Mouse (Mus musculus) gastrocnemius, postnatal 4 days (tissue): ENCODE measurements at regions not wholly inside any gene's neighbourhood (a gene's known extent, or its start where the extent isn't known, plus 50 kb on each side); places are given as distances from the start of the nearest gene placed in this dataset.

Experiments
- DNase-seq, 2 experiments: peaks; one replicate each; pipeline ENCODE4 v3.0.0; 2021 to 2022; ENCODE audit warnings: low spot score in 2 of 2, mixed read lengths in 2 of 2

GRCm38 (mm10) chr11:33061570-33061969 is 85.6 kb downstream of the Fgf18 start:
- DNase-seq: no peak

DNA sequence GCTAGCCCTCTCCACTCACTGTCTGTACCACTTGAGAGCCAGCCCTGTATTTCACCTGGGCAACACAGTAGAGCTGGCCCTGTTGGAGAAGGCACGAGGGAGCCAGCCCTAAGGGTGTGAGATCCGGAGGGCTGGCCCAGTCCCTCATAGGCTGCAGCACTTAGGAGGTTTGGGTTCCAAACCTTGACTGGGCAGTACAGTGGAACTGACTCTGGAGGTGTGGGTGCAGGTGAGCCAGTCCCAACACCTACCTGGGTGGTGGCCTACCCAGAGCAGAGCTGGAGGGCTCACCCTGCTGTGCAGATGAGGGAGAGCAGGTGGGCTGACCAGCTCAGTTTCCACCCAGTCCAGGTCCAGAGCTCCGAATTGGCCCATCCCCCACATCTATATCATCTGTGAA is 86.8 kb downstream of the Fgf18 start:
- DNase-seq: no peak

GRCm38 (mm10) chr11:33050216-33050615 is 97.0 kb downstream of the Fgf18 start:
- no peak for DNase-seq

GRCm38 (mm10) chr11:33039854-33040792 is 107.1 kb downstream of the Fgf18 start:
- no peak for DNase-seq

GRCm38 (mm10) chr11:33036367-33036766 is 110.8 kb downstream of the Fgf18 start:
- no peak for DNase-seq

GRCm38 (mm10) chr11:33028920-33029319 is 118.3 kb downstream of the Fgf18 start:
- DNase-seq: peak in 1 of 2 experiments; percentile 11

- DNase-seq: no peak
Observed at GRCm38 (mm10) chr11:33027121-33027520, 120.1 kb downstream of the Fgf18 start.

GRCm38 (mm10) chr11:33013229-33014185 is 133.7 kb downstream of the Fgf18 start:
- peak; percentile 77 to 86 for DNase-seq

DNA sequence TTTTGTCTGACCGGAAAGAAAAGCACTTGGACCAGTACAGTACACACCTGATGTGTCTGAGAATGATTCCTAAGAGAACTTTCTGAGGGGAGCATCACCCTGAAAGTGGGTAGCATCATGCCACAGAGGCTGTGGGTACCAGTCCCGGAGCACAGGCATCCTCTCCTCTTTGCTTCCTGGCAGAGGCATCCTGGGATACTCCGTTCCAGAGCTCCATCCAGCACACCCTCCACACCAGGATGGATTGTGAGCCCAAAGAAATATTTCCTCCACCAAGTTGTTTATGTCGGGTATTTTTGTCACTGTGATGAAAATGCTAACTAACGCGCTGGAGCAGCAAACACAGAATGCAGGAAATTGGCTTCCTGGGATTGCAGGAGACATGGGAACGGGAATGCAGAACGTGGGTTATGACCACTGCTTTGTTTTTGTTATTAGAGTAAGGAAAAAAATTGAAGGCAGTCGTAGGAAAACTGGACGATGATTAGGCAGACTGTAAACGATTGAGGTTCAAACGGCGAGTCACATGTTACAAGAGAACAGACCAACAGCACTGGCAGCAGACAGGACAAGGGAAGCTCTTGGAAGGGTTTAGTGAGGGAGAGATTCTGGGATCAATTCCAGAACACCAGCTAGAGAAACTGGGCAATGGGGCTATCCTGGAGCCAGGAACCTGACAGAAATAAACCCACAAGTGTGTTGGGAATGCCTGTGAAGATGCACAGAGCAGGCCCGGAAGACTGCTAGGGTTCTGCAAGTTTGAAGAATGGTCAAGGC is 134.6 kb downstream of the Fgf18 start:
- no peak for DNase-seq

GRCm38 (mm10) chr11:33008611-33009010 is 138.6 kb downstream of the Fgf18 start:
- DNase-seq: no peak

DNA sequence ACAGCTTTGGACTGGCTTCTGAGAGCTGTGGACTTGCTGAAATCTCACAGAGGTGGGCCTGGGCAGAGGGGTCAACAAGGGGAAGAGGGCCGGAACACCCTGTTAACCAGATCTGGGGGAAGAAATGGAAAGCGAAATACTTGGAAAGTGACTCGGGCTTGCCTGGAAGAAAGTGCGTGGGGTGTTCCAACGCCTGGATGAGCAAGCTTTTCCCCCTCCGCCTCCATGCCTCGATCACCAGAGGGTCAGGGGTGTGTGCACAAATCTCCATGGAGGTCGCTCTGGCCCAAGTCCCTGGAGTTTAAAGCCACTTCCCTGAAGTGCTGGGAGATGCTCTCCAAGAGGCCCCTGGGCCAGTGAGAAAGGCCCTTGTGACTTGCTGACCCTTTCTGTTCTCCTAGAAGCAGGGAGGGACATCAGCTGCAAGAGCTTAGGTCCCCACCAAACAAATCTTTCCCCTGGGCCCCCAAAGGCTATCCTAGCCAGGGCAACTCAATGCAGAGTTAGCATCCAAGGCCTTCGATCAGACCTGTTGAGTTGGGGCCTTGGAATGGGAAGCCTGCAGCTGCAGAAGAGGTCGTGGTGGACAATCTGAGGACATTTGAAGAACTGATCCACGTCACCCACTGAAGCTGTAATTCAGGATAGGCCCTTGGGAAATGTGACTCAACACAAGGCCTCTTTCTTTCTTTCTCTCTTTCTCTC is 139.2 kb downstream of the Fgf18 start:
- no peak for DNase-seq

DNA sequence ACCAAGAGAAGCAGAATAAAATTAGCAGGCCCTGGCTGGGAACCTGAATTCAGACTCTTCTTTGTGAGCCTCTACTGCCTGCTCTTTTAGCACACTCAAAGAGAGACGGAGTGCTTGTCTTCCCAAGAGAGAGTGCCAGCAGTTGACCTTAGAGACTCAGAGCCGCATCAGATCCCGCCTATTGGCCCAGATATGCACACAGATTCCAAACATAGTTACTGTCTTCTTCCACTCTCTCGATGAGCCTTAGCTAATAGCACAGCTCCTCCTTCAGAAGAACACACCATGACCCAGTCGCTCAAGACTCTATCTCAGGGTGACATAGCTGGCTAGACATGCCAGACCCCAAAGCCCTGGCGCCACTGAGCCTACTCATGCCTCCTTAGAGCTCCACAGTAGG is 139.8 kb downstream of the Fgf18 start:
- no peak for DNase-seq

GRCm38 (mm10) chr11:33005183-33005582 is 142.0 kb downstream of the Fgf18 start:
- DNase-seq: no peak

GRCm38 (mm10) chr11:33004603-33005002 is 142.6 kb downstream of the Fgf18 start:
- no peak for DNase-seq

DNA sequence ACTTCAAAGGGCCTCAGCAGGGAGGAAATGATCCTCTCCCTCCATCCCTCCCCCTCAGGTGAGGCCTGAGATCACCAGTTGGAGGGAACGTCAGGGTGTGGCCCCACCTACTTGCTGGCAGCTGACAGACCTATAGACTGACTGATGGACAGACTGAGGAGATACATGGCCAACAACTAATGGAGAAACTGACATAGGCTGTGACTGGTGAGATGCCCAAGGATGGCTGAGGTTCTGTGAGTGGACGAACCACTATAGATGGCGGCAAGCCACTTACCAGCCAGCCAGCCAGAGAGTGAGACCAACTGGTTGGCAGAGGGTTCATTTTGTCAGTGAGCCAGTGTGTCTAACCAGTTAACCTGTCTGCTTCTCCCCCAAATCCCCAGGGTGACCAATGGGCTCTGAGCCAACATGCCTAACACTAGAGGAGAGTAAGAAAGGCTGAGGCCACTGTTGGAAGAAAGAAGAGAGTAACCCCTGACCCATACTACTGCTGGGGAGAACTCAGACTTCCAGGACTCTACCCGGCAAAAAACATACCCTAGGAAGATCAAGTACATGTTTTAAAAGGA is 147.4 kb downstream of the Fgf18 start:
- DNase-seq: no peak

DNA sequence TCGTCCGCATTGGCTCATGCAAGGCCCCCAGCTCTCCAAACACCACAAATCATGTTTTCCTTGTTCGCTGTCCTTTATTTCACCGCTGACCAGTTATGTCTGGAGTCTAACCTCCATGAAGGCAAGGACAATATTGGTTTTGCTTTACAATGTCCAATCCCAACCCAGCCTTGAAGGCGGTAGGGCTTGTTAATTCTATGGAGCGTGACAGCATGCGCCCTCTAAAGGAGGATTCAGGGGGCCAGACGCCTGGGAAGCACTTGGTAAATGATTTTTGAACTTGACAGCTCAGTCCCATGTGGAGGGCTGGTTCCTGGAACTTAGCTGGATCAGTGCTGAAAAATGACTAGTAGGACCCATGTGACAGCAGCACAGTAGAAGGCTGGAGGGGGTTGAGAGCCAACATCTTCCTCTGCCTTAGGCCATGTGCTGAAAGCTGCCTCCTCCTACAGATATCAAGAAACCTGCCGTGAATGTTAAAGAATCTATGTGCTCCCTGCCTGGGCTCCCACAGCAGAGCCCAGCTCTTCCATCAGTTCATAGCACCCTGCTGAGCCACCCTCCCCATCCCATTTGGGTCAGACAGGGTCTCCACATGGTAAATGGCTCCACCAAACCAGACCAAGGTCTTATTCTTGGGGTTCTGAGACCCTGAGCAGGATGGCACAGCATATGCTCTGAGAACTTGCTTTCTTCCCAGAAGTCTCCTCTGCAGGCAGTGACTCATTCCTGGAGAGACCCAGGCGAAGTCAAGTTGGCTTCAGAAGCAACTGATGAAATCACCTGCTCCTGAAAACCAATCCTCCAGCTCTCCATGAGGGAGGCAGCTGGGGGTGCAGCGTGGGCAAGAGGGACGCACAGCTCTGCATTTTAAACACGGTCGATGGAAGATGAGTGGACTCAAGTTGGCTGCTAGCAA is 148.3 kb downstream of the Fgf18 start:
- DNase-seq: no peak

DNA sequence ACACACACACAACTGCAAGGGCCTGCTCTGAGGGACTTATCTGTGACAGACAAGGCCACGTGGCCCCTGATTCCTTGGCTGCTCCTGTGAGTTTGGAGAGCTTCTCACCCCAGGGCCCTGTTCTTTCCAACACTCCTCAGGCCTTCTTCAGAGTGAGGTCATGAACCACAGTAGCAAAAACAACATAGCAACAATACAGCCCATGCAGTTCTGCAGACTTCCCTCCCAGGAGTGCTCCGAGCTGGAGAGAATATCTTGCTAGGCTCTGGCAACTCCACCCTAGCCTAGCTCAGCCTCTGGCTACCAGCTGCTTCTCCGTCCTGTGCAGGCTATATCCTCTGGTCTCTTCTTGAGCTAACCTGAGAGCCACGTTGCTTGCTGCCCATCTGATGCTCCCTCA is 152.8 kb downstream of the Fgf18 start:
- DNase-seq: peak in 1 of 2 experiments; percentile 39

DNA sequence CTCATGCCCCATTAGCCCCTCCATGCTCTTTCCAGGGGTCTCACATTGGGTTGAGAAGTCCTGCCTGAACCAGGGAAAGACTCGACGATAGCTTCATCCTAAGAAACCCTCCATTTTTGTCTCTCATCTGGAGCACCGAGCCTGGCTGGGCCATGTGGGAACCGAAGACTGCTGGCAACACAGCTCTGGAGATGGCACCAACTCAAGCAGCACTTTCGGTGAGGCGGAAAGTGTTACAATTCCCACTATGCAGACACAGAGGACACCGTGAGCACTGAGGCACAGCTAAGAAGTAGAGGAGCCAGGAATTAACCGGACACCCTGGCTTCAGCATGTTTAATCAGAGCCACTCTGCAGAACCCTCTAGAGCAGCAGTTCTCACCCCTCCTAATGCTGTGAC is 153.8 kb downstream of the Fgf18 start:
- no peak for DNase-seq

- no peak for DNase-seq
Observed at GRCm38 (mm10) chr11:32991036-32991616, 156.1 kb downstream of the Fgf18 start.
